Mouse (Mus musculus): ENCODE measurements around the gene Sidt2.

The Sidt2 gene

DNA sequence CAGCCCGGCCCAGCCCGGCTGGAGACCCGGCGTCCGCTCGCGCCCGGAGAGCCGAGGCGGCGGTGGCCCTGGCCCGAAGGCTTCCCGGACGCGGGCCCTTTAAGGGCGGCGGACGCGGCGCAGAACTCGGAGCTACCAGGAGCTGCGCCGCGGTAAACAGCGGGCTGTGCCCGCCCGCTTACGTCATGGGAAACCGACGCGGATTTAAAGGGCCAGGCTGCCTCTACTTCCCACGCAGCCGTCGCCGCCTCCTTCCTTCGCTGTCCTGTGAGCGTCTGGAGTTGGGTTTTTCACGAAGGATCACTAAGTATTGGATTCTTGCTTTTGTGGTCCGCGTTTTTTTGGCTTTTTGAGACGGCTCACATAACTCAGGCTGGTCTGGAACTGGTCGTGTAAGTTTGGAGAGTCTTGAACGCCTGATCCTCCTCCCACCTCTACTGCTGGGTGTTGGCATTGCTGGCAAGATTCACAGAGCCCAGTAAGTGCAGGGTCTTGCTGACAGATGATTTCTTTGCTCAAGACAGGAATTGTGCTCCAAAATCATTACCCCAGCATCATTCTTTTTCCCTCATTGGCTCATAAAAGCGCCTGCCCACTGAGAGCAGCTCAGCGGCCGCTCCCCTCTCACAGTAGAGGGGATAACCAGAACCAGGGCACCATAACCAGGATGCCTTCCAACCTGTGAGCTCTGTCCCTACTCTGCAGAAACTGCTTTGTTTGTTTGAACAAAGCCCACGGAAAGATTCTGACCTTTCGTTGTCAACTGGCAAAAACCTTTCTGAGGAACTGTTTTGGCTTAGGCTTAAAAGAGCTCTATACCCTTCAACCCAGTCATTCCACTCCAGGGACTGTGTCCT, at the start of gene Sidt2:
Gene Sidt2 (minus strand): TSS at position 152 of the 857 bp plus-strand sequence.
- in situ Hi-C loops (cut with MboI, MseI) = no loop called here

DNA sequence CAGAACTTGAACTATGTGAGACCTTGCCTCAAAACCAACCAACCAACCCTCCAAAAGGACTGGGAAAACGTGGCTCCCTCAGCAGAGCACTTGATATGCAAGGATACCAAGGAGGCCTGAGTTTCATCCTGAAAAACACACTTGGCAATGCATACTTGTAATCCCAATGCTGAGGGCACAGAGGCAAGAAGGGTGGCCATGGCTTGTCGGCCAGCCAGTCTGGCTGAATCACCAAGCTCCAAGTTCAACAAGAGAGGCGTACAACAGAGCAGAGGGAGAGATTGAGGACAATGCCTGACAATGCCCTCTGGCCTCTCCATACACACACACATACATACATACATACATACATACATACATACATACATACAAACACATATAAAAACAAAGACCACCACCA, 49.5 kb upstream of the Sidt2 start:
- in situ Hi-C loops (cut with MboI, MseI) = no loop called here

DNA sequence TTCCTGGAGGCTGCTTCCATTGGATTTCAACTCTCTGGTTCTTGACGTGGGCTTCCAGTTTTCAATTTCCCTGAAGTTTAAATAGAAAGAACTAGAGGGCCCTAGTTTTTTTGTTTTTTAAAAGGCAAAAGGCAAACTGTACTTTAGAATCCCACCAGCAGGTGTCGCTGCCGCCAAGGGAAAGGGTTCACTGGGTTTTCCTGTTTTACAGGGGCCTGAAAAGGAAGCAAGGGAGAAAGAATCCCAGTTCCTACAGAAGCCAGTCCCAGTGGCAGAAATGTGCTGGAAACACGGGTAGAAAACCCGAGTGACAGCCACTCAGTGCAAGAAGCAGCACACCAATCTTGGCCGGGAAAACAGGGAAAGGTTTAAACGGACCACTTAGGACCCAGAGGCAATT, 48.7 kb upstream of the Sidt2 start:
- in situ Hi-C loops (cut with MboI, MseI) = no loop called here

DNA sequence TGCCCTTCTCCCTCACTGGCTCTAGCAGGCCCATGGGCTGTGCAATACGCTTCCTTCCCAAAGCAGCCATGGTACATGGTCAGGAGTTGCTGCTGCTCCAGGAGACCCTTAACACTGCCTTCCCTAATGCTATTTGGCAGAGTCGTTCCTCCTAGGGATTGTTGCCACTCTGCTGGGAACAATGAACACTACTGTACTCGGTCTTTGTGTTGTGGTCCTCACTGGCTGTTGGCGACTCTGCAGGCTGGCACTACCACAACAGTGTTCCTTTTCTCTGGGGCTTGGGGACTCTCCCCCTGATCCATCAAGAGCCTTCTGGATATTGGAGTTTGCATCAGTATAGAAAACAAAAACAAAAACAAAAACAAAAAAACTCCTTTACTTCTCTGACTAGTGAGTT, 44.0 kb upstream of the Sidt2 start:
- in situ Hi-C loops (cut with MboI, MseI) = loop anchor here (5.0 kb wide), 1 partner anchor 203 kb away; no protein-coding TSS in a partner anchor

DNA sequence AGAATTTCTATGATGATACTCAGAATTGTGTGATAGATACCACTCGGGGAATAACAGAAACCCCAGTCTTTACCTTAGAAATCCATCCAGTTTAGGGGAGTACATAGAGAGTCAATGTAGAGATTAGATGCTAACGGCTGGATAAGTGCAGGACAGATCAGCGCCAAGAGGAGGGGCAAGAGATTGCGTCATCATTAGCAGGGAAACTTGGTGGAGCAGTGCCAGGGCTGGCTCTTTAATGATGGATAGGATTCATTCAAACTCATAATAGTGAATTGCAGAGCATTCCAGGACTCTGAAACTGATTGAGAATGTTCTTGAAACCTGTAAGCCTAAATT, 30.1 kb upstream of the Sidt2 start:
- in situ Hi-C loops (cut with MboI, MseI) = loop anchor here (10.0 kb wide), 1 partner anchor 1650 kb away; the partner anchor contains the start of gene H2afx

DNA sequence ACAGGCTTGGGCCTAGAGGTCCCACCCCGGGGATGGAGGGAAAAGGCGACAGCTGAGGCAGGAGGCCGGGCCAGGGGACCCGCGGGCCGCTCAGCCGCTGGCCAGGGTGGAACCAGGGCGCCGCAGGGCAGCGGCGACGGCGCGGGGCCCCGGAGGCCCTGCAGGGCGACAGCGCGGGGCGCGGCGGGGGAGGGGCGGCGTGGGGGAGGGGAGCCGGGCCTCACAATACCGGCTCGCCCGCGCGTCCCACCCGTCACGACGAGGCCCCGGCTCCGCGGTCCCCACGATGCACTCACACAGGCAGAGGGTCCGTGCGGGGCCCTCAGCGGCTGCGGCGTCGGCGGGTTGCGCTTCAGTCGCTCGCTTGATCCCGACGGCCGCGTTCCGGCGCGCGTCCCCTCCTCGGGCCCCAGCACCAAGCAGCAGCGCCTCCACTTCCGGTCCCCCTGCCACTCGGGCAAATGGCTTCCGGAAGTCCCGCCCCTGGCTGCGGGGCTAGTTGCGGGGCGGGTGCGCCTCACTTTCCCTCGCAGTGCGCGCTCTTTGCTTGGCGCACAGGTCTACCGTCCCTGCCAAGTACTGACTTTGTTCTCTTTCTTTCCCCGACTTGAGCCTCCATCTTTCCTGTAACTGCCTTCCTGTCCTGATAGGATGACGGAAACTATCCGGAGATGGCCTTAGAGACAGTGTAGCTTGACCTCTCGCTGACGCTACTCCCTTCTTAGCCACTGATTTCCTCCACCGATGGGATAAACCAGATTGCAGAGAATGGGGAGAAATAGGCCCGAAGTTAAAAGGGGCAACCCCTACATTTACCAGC, 29.6 kb upstream of the Sidt2 start:
- in situ Hi-C loops (cut with MboI, MseI) = loop anchor here (10.0 kb wide), 1 partner anchor 1650 kb away; the partner anchor contains the start of gene H2afx

DNA sequence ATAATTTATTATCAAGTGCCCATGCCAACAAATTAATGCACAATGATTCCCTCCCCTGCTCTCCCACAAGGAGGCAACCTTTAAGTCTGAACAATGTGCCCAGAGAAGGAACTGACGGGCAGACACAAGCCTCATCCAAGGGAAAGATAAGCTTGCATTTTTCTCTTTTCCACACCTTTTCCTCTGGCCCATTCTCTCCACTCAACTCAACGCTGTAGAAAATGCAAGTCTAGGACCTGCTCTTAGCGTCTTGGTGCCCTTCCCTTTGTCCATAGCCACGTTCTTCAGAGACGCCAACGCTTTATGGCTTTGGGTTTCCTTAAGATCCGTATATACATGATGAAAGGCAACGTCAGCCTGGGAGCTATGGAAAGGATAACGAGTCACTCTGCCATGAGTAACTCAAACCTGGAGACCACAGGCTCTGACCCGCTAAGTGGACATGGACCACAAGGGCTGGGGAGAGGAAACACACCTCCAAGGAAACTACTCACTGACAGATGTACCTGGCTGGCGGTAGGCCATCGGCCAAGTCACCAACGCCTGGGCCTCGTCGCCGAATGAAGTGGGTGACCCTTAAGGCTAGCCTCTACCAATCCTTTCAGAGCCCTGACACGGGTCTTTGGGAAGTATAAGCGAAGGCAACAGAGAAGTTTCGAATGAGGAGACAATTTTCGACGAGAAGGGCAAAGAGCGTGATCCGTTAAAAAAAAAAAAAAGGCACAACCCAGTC, 28.8 kb upstream of the Sidt2 start:
- in situ Hi-C loops (cut with MboI, MseI) = loop anchor here (10.0 kb wide), 1 partner anchor 1649 kb away; the partner anchor contains the start of gene H2afx

DNA sequence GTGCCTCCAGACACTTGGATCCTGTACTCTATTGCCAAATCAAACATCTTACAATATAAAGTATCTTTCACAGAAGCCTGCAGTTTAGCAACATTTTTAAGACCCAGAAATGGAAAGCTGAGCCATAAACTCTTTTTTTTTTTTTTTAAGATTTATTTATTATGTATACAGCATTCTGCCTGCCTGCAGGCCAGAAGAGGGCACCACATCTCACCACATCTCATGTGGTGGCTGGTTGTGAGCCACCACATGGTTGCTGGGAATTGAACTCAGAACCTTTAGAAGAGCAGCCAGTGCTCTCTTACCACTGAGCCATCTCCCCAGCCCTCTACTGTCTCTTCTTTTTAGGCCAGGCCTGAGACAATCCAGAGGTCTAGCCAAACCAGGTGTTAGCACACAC, 26.3 kb upstream of the Sidt2 start:
- in situ Hi-C loops (cut with MboI, MseI) = loop anchor here (10.0 kb wide), 1 partner anchor 1647 kb away; the partner anchor contains the start of gene H2afx

DNA sequence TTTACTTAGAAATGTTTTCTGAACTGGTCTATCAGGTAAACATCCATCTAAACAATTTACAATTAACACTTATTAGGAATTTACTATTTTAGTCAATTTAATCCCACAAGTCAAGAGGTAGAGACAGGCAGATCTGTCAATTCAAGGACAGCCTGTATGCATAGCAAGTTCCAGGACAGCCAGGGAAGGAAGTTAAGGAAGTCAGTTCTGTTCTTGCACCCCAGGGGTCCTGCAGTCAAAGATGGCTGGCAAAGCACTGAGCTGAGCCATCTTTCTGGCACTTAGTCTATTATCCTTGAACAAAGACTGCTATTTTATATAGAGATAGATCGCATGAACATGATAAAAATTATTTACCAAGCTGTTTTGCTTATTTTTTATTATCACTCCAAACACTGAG, 25.6 kb upstream of the Sidt2 start:
- in situ Hi-C loops (cut with MboI, MseI) = loop anchor here (10.0 kb wide), 1 partner anchor 1646 kb away; the partner anchor contains the start of gene H2afx

DNA sequence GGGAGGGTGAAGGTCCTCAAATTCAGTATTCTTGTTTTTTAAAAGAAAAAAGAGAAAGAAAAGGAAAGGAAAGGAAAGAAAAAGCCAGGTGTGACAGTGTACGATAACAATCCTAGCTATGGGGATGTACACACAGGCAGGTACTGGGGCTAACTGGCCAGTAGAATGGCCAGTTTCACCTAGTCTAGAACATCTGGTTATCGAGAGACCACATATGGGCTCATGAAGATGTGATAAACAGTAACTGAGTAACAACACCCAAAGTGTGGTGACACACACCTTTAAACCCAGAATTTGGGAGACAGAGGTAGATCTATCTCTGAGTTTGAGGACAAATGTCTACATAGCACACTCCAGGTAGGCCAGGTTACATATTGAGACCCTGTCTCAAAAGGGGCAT, 24.7 kb upstream of the Sidt2 start:
- in situ Hi-C loops (cut with MboI, MseI) = loop anchor here (10.0 kb wide), 1 partner anchor 1645 kb away; the partner anchor contains the start of gene H2afx

DNA sequence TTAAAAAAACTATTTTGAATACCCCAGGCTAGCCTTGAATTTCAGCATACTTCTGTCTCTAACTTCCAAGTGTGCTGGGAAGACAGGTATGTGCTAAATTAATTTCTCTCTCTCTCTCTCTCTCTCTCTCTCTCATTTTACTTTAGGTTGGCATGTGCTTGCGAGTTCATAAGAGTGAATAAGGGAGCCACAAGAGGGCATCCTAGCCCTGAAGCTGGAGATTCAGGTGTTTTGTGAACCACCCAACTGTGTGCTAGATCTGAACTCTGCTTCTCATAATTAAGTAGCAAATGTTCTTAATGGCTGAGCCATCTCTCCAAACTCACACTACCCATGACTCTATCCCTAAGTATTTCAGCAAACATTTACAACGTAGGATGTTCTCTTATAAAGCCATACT, 21.8 kb upstream of the Sidt2 start:
- in situ Hi-C loops (cut with MboI, MseI) = no loop called here

DNA sequence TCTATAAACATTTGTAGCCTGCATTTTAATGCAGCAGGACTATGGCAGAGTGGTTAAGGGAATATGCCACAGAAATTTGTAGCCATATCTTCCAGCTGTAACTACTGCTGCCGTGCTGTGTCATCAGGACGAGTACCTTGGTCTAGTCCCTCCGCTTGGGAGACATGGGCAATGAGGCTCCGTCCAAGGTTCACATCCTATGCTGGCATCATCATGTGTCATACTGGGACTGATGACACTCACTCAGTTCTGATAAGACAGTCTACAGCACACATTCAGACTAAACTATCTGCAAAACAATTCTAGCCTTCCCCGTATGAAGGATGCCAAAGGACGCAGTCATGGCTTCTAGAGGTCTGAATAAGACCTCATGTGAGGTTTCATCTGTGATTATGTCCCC, 8.5 kb upstream of the Sidt2 start:
- in situ Hi-C loops (cut with MboI, MseI) = no loop called here

DNA sequence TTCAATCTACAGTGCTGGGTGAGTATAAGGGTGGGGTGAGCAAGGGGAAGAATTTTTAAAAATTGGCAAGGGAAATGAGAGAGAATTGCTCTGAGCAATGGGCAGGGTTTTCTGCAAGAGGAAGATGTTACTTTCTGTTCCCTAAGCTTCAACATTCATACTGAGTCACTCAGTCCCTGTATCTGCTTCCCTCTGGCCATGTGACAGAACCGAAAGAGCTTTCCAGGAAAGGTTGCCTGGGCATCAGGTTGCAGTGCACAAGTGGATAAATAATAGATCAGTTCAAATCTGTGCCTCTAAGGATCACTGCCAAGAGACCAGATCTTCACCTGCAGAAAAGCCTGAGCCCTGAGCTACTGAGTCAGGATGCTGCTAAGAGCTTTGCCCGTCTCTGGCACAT, 6.8 kb upstream of the Sidt2 start:
- in situ Hi-C loops (cut with MboI, MseI) = no loop called here

DNA sequence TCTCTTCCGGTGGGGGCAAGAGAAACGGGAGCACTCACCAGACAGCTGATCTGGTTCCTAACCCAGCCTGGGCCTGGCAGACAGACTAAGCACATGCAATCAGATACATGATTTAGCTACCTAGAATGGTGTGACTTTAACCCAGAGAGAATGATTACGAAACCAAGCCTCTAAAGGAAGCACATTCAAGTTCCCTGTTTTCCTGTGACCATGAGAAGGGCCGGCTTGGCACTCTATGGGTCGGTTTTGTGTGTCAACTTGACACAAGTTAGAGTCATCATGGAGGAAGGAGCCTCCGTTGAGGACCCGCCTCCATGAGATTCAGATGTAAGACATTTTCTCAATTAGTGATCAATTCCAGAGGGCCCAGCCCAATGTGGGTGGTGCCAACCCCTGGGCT, 4.6 kb upstream of the Sidt2 start:
- in situ Hi-C loops (cut with MboI, MseI) = no loop called here

DNA sequence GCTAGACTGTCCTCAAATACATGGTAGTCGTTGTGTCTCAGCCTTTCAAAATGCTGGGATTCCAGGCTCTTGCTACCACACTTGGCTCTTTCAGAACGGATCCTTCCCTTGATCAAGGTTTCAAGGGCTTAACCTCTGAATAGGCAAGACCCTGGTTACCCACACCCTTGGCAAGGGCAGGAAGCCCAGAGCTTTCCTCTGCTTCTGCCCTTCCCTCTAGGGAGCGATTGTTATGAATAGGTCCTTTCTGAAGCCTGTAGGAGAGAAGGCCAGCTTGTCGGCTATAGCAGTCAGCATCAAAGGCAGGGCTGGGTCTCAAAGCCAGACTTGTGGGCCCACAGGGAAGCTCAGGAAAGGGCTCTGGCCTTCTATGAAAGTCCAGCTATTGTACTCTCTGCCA, 3.8 kb upstream of the Sidt2 start:
- in situ Hi-C loops (cut with MboI, MseI) = no loop called here

DNA sequence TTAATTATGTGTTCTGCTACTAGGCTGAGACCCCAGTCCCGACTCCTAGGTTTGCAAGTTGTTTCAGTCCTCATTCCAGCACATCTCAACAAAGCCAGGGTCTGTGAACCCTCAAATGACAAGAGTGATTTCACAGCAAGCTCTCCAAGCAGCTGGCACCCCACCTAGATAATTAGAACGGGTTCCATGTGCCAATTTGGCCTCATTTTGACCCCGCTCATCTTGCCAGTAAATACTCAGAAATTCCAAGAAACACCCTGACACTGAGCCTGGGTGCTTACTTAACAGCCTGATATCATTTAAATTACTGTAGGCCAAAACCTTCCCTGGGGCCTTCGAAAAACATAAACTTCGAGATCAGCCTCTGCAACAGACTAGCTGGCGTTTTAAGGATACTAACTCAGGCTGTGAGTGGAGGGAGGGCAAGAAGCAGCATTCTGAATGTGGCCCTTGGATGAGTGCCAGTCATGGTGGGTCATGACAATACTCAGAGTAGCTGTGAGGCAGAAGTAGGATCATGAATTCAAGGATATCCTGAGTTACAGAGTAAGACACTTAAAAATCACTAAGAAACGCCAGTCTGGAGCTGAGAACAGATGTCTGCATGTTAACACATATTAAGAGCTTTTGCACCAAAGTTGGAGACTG, 3.1 kb upstream of the Sidt2 start:
- in situ Hi-C loops (cut with MboI, MseI) = no loop called here

DNA sequence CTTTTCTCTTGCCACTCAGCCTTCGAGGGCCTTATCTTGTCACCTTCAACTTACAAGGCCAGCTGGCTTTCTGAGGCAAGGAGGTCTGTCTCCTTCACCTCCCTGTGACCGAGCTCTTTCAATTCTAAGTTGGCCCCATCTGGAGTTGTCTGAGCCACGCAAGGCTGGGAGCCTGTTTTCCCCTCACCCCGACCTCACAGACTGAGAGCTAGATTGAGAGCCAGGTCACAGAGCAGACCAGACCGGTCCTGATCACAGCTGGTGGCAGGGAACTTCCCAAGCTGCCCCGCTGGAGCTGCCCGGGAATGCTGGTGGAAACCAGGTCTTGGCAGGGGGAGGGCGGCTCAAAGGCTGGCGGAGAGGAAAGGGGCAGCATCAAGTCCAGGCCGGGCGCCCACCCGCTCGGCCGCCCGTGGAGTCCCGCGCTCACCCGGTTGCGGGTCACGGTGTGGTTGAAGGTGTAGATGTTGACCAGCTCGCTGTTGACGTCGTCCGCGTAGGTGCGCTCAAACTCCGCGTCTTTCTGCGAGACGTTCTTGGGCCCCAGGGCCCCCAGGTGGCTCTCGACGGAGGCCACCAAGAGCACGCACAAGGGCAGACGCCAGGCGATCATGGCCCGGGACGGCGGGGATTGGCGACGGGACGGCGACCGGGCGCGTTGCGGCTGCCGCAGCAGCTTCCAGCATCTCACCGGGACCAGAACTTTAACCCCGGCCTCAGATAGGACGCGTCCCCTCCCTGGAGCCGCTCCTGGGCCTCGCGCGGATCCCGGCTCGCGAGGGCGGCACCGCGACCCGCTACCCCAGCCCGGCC, 558 bp downstream of the Sidt2 start:
- in situ Hi-C loops (cut with MboI, MseI) = no loop called here

DNA sequence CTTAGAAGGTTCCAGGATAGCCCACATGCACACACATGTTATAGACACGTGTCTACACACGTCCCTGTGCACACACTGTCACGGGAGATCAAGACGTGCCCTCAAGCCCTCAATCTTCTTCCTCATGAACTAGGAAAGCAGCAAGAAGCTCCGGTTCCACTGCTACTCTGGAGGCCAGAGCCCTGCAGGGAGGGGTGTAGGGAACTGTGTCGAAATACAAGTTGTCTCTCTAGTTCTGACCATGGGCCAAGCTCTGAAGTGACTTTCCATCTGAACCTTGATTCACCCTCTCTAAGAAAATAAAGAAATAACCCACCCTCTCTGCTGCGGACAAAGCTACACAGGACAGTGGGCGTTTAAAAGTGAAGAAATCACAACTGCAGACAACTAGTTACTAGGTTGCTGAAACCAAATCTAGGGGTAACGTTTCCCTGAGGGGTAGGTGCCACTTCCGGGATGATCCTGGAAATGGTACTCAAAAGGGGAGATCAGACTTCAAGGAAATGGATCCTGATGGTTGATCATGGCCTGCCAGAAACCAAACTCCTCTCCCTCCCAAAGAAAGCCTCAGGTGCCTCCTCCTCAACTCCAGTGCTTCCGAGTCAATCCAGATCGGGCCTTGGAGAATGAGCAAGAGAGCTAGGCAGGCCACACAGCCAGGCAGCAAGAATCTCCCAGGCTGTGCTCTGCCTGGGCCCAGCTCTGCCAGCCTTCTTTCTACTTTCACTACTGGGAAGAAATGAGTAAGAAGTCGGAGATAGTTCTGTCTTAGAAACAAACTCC, 1.4 kb downstream of the Sidt2 start:
- in situ Hi-C loops (cut with MboI, MseI) = no loop called here

DNA sequence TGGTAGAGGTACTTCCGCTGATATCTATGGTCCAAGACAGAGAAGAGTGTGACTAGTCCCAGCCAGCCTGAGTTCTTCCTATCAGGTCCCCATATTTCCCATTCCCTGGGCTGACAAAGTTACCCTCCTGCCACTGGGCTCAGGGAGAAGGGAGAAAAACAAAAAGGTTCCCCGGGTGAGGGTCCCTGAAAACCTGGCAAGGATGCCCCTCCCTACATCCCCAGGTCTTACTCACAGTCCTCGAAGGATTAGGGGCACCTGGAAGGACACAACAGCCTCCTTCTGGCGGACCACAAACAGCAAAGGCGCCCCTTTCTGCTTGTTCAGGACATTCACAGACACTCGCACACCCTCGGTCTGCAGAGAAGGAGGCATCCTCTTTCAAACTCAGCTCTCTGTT, 2.2 kb downstream of the Sidt2 start:
- in situ Hi-C loops (cut with MboI, MseI) = no loop called here

DNA sequence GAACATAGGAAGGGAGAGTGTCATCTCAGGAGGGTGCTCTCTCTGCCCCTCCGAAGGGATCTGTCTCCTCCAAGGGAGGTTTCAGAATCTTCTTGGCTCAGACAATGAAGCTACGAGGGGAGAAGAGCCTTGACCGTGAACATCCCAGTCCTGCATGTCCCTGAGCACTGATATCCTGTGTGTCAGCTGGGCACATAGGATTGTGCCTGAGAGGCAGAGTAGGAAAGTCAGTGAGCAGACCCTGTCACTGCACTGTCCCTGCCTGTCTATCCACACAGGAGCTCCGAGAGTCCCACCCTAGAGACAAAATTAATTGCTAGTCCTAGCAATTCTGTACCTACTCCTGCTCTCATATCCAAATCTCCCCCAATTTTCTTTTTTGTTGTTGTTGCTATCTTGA, 3.0 kb downstream of the Sidt2 start:
- in situ Hi-C loops (cut with MboI, MseI) = no loop called here
